Mouse (Mus musculus) olfactory bulb, adult 2 months (tissue): ENCODE data around the gene Spata13. TPM values are rescaled to one million over a fixed set of nuclear protein-coding genes. Genes with fewer than 3 reads are reported as not detected.

ENCODE experiments used
- H3K27ac ChIP-seq: fragments of 200-500 bp; 2 replicates; pipeline ENCODE4 v1.5.1; 2012; ENCODE audit warnings: low read depth, low read length; ENCODE audit not compliant: insufficient read depth
- H3K4me1 ChIP-seq: fragments of 200-500 bp; 2 replicates; pipeline ENCODE4 v1.6.1; 2012; ENCODE audit warnings: low read length; ENCODE audit not compliant: control insufficient read depth, insufficient read depth
- H3K4me3 ChIP-seq: fragments of 200-500 bp; 2 replicates; pipeline ENCODE4 v1.5.1; 2012; ENCODE audit warnings: mild to moderate bottlenecking, low read depth, low read length, moderate library complexity; ENCODE audit not compliant: insufficient read depth
- CTCF ChIP-seq: fragments of 200-500 bp; IDR thresholded peaks from 2 replicates; pipeline ENCODE4 v1.5.1; 2012; ENCODE audit warnings: low read depth, mild to moderate bottlenecking, low read length, moderate library complexity; ENCODE audit not compliant: insufficient read depth
- POLR2A ChIP-seq: fragments of 200-500 bp; IDR thresholded peaks from 2 replicates; pipeline ENCODE4 v1.6.1; 2012; ENCODE audit warnings: mild to moderate bottlenecking, low read depth, low read length, moderate library complexity; ENCODE audit not compliant: insufficient read depth
- WGBS: fragments of 180-500 bp; shearing (Covaris S2); methylation state at CpG from one replicate; pipeline ENCODE4 v1.1.7; 2018; 5-methylcytosine and 5-hydroxymethylcytosine counted together
- polyA plus RNA-seq: library from polyadenylated mRNA; stranded (reverse); fragments of >200 nt; gene quantifications from 2 replicates; pipeline ENCODE4 v1.2.4, GENCODE M21; 2012; ENCODE audit warnings: low replicate concordance; ENCODE audit not compliant: missing spikeins, insufficient read depth, insufficient read length

The Spata13 gene
- polyA plus RNA-seq, 1 experiment, result not detected

- WGBS, result 72% methylated on average over 4 of the region's 4 CpGs
- TF ChIP-seq CTCF (no peak), POLR2A (no peak)
These were observed 26.1 kb upstream of the Spata13 start for GRCm38 (mm10) chr14:60607743-60608142.

GRCm38 (mm10) chr14:60609160-60609559, 24.6 kb upstream of the Spata13 start:
- H3K4me1 ChIP-seq, result no peaks in the 10 kb centered on the region
- 94% methylated on average over 1 of the region's 1 CpGs for WGBS
- H3K4me3 ChIP-seq, result no peak overlapping the region
- H3K27ac ChIP-seq, result no peak overlapping the region
- no peak for TF ChIP-seq POLR2A
- TF ChIP-seq CTCF, result no peak

More at GRCm38 (mm10) chr14:60607743-60608142, 26.1 kb upstream of the Spata13 start:
- no peaks in the 10 kb centered on the region for H3K4me1 ChIP-seq
- no peak overlapping the region for H3K27ac ChIP-seq
- no peak overlapping the region for H3K4me3 ChIP-seq

GRCm38 (mm10) chr14:60612671-60613070, 21.1 kb upstream of the Spata13 start:
- H3K27ac ChIP-seq, result no peak overlapping the region
- H3K4me3 ChIP-seq, result no peak overlapping the region
- no peaks in the 10 kb centered on the region for H3K4me1 ChIP-seq
- TF ChIP-seq POLR2A (no peak), CTCF (no peak)
- 21% methylated on average over 7 of the region's 7 CpGs for WGBS

GRCm38 (mm10) chr14:60621076-60621475, 12.7 kb upstream of the Spata13 start:
- H3K27ac ChIP-seq, result no peak overlapping the region
- WGBS, result 61% methylated on average over 9 of the region's 9 CpGs
- TF ChIP-seq POLR2A (no peak), CTCF (no peak)

GRCm38 (mm10) chr14:60625486-60625885, 8.3 kb upstream of the Spata13 start:
- no peaks in the 10 kb centered on the region; the same call in 1 of the 2 replicates for H3K4me1 ChIP-seq
- no peak for TF ChIP-seq POLR2A
- no peak for TF ChIP-seq CTCF
- 86% methylated on average over 6 of the region's 6 CpGs for WGBS
- H3K27ac ChIP-seq, result no peak overlapping the region
- no peak overlapping the region for H3K4me3 ChIP-seq

More at GRCm38 (mm10) chr14:60621076-60621475, 12.7 kb upstream of the Spata13 start:
- no peak overlapping the region for H3K4me3 ChIP-seq
- H3K4me1 ChIP-seq, result no peaks in the 10 kb centered on the region

GRCm38 (mm10) chr14:60629887-60630460, 3.8 kb upstream of the Spata13 start:
- Histone ChIP-seq H3K4me1 (peaks cover 11% of the 10 kb centered on the region), H3K27ac (no peak overlapping the region), H3K4me3 (no peak overlapping the region)
- 56% methylated on average over 9 of the region's 9 CpGs for WGBS
- TF ChIP-seq POLR2A (no peak), CTCF (no peak)

- H3K4me1 ChIP-seq, result peaks cover 18% of the 10 kb centered on the region
- TF ChIP-seq CTCF, result no peak
- TF ChIP-seq POLR2A, result no peak
- WGBS, result 92% methylated on average over 4 of the region's 4 CpGs
- no peak overlapping the region for H3K4me3 ChIP-seq
- no peak overlapping the region for H3K27ac ChIP-seq
These were observed 2.8 kb upstream of the Spata13 start for GRCm38 (mm10) chr14:60630981-60631380.

GRCm38 (mm10) chr14:60634877-60635771, 1.3 kb downstream of the Spata13 start:
- H3K27ac ChIP-seq, result no peak overlapping the region
- H3K4me3 ChIP-seq, result peak overlapping the region; percentile 72
- TF ChIP-seq CTCF, result no peak
- TF ChIP-seq POLR2A, result no peak
- peaks cover 21% of the 10 kb centered on the region for H3K4me1 ChIP-seq
- under 1% methylated on average over 45 of the region's 45 CpGs for WGBS

- H3K4me3 ChIP-seq, result peak overlapping the region; percentile 11; the same call in 1 of the 2 replicates
- peaks cover 21% of the 10 kb centered on the region for H3K4me1 ChIP-seq
- TF ChIP-seq POLR2A, result no peak
- TF ChIP-seq CTCF, result no peak
- no peak overlapping the region for H3K27ac ChIP-seq
- 18% methylated on average over 14 of the region's 14 CpGs for WGBS
These were observed 2.3 kb downstream of the Spata13 start for GRCm38 (mm10) chr14:60635911-60636607.
